Mouse (Mus musculus) hindbrain, embryonic 15.5 days (tissue): ENCODE results near the gene Alad. TPM values are rescaled to one million over a fixed set of nuclear protein-coding genes. Genes with fewer than 3 reads are reported as not detected.

Experiments used
- polyA plus RNA-seq: library from polyadenylated mRNA; unstranded; fragments of >200 nt; fragmentation: Nextera tagmentation; extraction: Ambion mirVana; gene quantifications from 2 replicates; pipeline ENCODE4 v1.2.1, GENCODE M21; 2015

Gene Alad
- polyA plus RNA-seq, 1 experiment from 2014 or later: 75.0 TPM

Other genes with a start within 250 kb of the Alad start
- 20.9 and 23.3 TPM in 2 replicates for gene Fkbp15, start 159.4 kb downstream of the Alad start, polyA plus RNA-seq
- 43.1 and 46.2 TPM in 2 replicates for gene Slc31a1, start 159.2 kb downstream of the Alad start, polyA plus RNA-seq
- 74.2 and 81.3 TPM in 2 replicates for gene Cdc26, start 111.3 kb downstream of the Alad start, polyA plus RNA-seq
- gene Prpf4, start 111.1 kb downstream of the Alad start, polyA plus RNA-seq: 14.6 and 15.1 TPM in 2 replicates
- gene Rnf183, start 84.7 kb downstream of the Alad start, polyA plus RNA-seq: 0.27 TPM in 1 of 2 replicates, not detected in the other
- gene Wdr31, start 49.0 kb downstream of the Alad start, polyA plus RNA-seq: 12.9 and 13.2 TPM in 2 replicates
- 0.77 and 1.1 TPM in 2 replicates for gene Bspry, start 39.9 kb downstream of the Alad start, polyA plus RNA-seq
- 10.9 and 12.1 TPM in 2 replicates for gene Hdhd3, start 16.5 kb downstream of the Alad start, polyA plus RNA-seq
- gene Pole3, start 5.2 kb upstream of the Alad start, polyA plus RNA-seq: 62.8 and 65.3 TPM in 2 replicates
- 0.63 and 0.65 TPM in 2 replicates for gene 4933430I17Rik, start 5.5 kb upstream of the Alad start, polyA plus RNA-seq
- 63.5 and 69.3 TPM in 2 replicates for gene Rgs3, start 39.9 kb upstream of the Alad start, polyA plus RNA-seq